Mouse (Mus musculus) stomach, postnatal 0 days (tissue): Measurements from ENCODE around the gene Csk.

Experiments
- CTCF ChIP-seq: IDR thresholded peaks from 2 replicates; pipeline ENCODE4 v1.5.1; 2016; ENCODE audit warnings: antibody characterized with exemption, low read depth, mild to moderate bottlenecking, moderate library complexity
- EP300 ChIP-seq: optimal IDR thresholded peaks from 2 replicates; pipeline ENCODE3; 2016; ENCODE audit warnings: antibody characterized with exemption

DNA sequence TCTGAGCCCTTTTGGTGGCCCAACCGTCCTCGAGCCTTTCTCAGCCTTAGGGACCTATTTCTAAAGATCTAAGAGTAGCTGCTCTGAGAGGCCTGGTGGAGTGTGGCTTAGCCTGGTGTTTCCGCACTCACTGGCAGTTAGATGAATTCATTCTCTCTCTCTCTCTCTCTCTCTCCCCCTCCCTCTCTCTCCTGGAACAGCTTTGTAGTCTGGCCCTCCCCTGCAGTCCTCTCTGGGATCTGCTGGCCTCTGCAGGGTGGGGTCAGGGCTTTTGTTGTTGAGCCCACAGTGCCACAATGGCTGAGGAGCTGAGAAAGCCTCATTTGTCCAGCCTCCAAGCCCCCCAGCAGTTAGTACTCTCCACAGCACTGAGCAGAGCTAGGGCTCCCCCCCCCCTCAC, 576 bp downstream of the Csk start:
- TF ChIP-seq CTCF: no peak
- no peak for TF ChIP-seq EP300
